Mouse (Mus musculus): ENCODE data around the gene Gm13090. TPM values are rescaled to one million over a fixed set of nuclear protein-coding genes. Genes with fewer than 3 reads are reported as not detected.
A peak's percentile ranks its signal among the peaks of the same experiment; 100 is the strongest.

Gm13090 gene
- total RNA-seq, 4 experiments from 2014 or later = not detected

- no peak for DNase-seq (ENCODE audit: low spot score in 2 of 2)
Observed at GRCm38 (mm10) chr4:151135491-151135890, 46.1 kb downstream of the Gm13090 start.

- no peak for DNase-seq (ENCODE audit: low spot score in 2 of 2)
Observed at GRCm38 (mm10) chr4:151137701-151138100, 48.3 kb downstream of the Gm13090 start.

- DNase-seq (ENCODE audit: low spot score in 2 of 2) = no peak
Observed at GRCm38 (mm10) chr4:151138135-151138534, 48.8 kb downstream of the Gm13090 start.

- no peak for DNase-seq (ENCODE audit: low spot score in 2 of 2)
Observed at GRCm38 (mm10) chr4:151138586-151138985, 49.2 kb downstream of the Gm13090 start.

GRCm38 (mm10) chr4:151139053-151139840, 49.9 kb downstream of the Gm13090 start:
- DNase-seq (ENCODE audit: low spot score in 2 of 2) = peak; percentile 77 to 90

- DNase-seq (ENCODE audit: low spot score in 2 of 2) = peak; percentile 90 to 94
Observed at GRCm38 (mm10) chr4:151140368-151140982, 51.1 kb downstream of the Gm13090 start.

Other genes starting within 250 kb of the Gm13090 start
- gene Errfi1, start 235.7 kb upstream of the Gm13090 start, total RNA-seq (2022) = 10 to 100 TPM; 37.7 to 48.8 (median 40.4) TPM
- 100 to 1,000 TPM; 194 to 246 (median 216) TPM for gene Park7, start 175.1 kb upstream of the Gm13090 start, total RNA-seq (2022)
- gene Tnfrsf9, start 175.0 kb upstream of the Gm13090 start, total RNA-seq (2022) = 1 to 10 TPM in 1 of 4 experiments, under 1 TPM in 3; 0.52 to 1.0 (median 0.85) TPM
- gene Uts2, start 92.5 kb upstream of the Gm13090 start, total RNA-seq (2022) = not detected
- 10 to 100 TPM; 24.0 to 43.4 (median 38.1) TPM for gene Per3, start 44.9 kb upstream of the Gm13090 start, total RNA-seq (2022)
- 10 to 100 TPM; 32.3 to 37.2 (median 35.5) TPM for gene Vamp3, start 31.6 kb upstream of the Gm13090 start, total RNA-seq (2022)

Measured in layer of hippocampus, adult 8-10 months (tissue).